Mouse (Mus musculus) myocyte (in vitro differentiated cells): ENCODE results near the gene Nr2f2.

Experiments used
- MAX ChIP-seq: IDR thresholded peaks from one replicate; pipeline ENCODE4 v1.6.1; 2011; ENCODE audit warnings: low read depth, mild to moderate bottlenecking, control low read depth
- POLR2AphosphoS2 ChIP-seq: IDR thresholded peaks from one replicate; pipeline ENCODE4 v1.6.1; 2011; ENCODE audit warnings: low read depth, control low read depth; ENCODE audit not compliant: insufficient read length

DNA sequence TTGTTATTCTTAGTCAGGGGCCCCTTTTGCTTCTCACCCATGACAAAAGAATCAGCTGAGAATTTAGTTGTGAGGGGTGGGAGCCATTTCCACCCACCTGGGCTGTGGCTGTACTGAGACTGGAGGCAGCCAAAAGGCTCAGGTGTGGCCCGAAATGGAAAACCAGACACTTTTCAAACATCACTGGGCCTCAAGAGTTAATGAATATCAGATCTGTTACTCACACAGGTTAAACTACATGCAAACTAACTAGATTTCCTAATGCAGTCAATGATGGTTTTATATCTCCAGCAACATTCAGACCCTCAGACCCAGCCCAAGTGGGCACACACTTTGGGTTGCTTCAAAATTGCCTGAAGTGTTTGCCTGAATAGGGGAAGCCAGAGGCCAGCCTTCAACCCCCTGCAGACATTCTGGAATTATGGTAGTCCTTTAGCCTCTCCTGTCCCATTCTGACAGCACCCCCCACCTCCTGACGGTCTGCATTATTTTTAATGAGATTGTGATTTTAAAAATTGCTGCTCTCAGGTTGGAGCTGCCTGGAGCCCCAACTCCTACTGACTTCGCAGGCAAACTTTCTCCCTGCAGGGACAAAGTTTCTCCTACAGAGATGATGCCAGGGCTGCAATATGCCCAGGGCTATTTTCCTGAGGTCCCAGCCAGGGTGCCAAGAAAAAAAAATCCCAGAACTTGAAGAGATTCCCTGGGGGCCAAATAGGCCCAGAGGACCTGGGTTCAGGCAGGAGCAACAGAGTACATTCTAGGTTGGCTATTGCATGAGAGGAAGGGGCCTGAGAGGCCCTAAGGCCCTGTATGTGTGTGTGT is 9.6 kb downstream of the Nr2f2 start:
- TF ChIP-seq POLR2AphosphoS2 (no peak), MAX (no peak)
